Mouse (Mus musculus) skeletal muscle tissue, adult 2 months (tissue): ENCODE results near the gene Ints5.

Source experiments
- DNase-seq: peaks from one replicate; pipeline ENCODE4 v3.0.0-alpha.2; 2012; ENCODE audit warnings: low read depth, low spot score

Gene Ints5

GRCm38 (mm10) chr19:8928689-8929223 lies 36.0 kb downstream of the Ints5 start:
- no peak for DNase-seq

GRCm38 (mm10) chr19:8929224-8930088 lies 36.7 kb downstream of the Ints5 start, which contains the start of the genes Rom1 and Eml3:
Rom1 (minus strand) TSS chr19:8929356.
Eml3 (plus strand) TSS chr19:8929552.
- DNase-seq = peak; percentile 88

- DNase-seq = no peak
Observed at GRCm38 (mm10) chr19:8930117-8930516, 37.3 kb downstream of the Ints5 start.

- DNase-seq = no peak
Observed at GRCm38 (mm10) chr19:8930771-8931170, 38.0 kb downstream of the Ints5 start.

- DNase-seq = no peak
Observed at GRCm38 (mm10) chr19:8936736-8937135, 43.9 kb downstream of the Ints5 start.

- DNase-seq = no peak
Observed at GRCm38 (mm10) chr19:8940526-8941133, 47.8 kb downstream of the Ints5 start.

- DNase-seq = no peak
Observed at GRCm38 (mm10) chr19:8941136-8941514, 48.3 kb downstream of the Ints5 start.

GRCm38 (mm10) chr19:8941515-8942217 lies 48.9 kb downstream of the Ints5 start, which contains the start of gene Mta2:
Mta2 (plus strand) TSS chr19:8941875.
- peak; percentile 95 for DNase-seq

GRCm38 (mm10) chr19:8942276-8942964 lies 49.6 kb downstream of the Ints5 start:
- DNase-seq = no peak

- no peak for DNase-seq
Observed at GRCm38 (mm10) chr19:8943047-8943446, 50.2 kb downstream of the Ints5 start.

- DNase-seq = no peak
Observed at GRCm38 (mm10) chr19:8944062-8944461, 51.3 kb downstream of the Ints5 start.

- no peak for DNase-seq
Observed at GRCm38 (mm10) chr19:8944750-8945149, 51.9 kb downstream of the Ints5 start.

GRCm38 (mm10) chr19:8945251-8945650 lies 52.4 kb downstream of the Ints5 start:
- DNase-seq = no peak

- no peak for DNase-seq
Observed at GRCm38 (mm10) chr19:8946929-8947328, 54.1 kb downstream of the Ints5 start.
